Mouse (Mus musculus) liver, embryonic 11.5 days (tissue): ENCODE data around the gene Desi2. TPM values are rescaled to one million over a fixed set of nuclear protein-coding genes. Genes with fewer than 3 reads are reported as not detected.

Experiments used
- polyA plus RNA-seq: library from polyadenylated mRNA; unstranded; fragments of >200 nt; fragmentation: Nextera tagmentation; extraction: Ambion mirVana; gene quantifications from 2 replicates; pipeline ENCODE4 v1.2.1, GENCODE M21; 2014

Gene Desi2
- polyA plus RNA-seq, 1 experiment from 2014 or later, result 18.6 TPM

Other genes starting within 250 kb of the Desi2 start
- 0.09 TPM in 1 of 2 replicates, not detected in the other for gene Catspere2, start 204.0 kb upstream of the Desi2 start, polyA plus RNA-seq
- 108 and 129 TPM in 2 replicates for gene Cox20, start 131.7 kb downstream of the Desi2 start, polyA plus RNA-seq
- 571 and 620 TPM in 2 replicates for gene Hnrnpu, start 150.4 kb downstream of the Desi2 start, polyA plus RNA-seq
- gene Efcab2, start 218.7 kb downstream of the Desi2 start, polyA plus RNA-seq, result 5.8 and 6.5 TPM in 2 replicates